Mouse (Mus musculus) erythroid progenitor cell, adult 5-6 weeks (primary cell): ENCODE data around the gene Pf4. TPM values are rescaled to one million over a fixed set of nuclear protein-coding genes. Genes with fewer than 3 reads are reported as not detected.
"Not testable (repeated sequence)": the region's sequence is repeated elsewhere in the genome, so short reads cannot be mapped to it uniquely, and the experiment has no call there.

Experiments used
- ATAC-seq: replicated peaks from 2 replicates; pipeline ENCODE4 v1.8.0; 2016; ENCODE audit warnings: moderate number of reproducible peaks, mild to moderate bottlenecking, moderate TSS enrichment, inconsistent platforms; ENCODE audit not compliant: poor library complexity, low FRiP score, severe bottlenecking
- total RNA-seq, 2 experiments: library from RNA; stranded (forward) in 1 of 2; stranded (reverse) in 1 of 2; fragments of 150-400 nt in 1 of 2; fragments of 186-747, 209-891 nt in 1 of 2; gene quantifications; 2 replicates each; pipeline versions ENCODE4 v1.2.3 to v1.2.4; 2015 to 2017; ENCODE audit warnings: low replicate concordance in 2 of 2

Pf4 gene
- total RNA-seq, 2 experiments from 2014 or later: 5.3 to 12.6 TPM

DNA sequence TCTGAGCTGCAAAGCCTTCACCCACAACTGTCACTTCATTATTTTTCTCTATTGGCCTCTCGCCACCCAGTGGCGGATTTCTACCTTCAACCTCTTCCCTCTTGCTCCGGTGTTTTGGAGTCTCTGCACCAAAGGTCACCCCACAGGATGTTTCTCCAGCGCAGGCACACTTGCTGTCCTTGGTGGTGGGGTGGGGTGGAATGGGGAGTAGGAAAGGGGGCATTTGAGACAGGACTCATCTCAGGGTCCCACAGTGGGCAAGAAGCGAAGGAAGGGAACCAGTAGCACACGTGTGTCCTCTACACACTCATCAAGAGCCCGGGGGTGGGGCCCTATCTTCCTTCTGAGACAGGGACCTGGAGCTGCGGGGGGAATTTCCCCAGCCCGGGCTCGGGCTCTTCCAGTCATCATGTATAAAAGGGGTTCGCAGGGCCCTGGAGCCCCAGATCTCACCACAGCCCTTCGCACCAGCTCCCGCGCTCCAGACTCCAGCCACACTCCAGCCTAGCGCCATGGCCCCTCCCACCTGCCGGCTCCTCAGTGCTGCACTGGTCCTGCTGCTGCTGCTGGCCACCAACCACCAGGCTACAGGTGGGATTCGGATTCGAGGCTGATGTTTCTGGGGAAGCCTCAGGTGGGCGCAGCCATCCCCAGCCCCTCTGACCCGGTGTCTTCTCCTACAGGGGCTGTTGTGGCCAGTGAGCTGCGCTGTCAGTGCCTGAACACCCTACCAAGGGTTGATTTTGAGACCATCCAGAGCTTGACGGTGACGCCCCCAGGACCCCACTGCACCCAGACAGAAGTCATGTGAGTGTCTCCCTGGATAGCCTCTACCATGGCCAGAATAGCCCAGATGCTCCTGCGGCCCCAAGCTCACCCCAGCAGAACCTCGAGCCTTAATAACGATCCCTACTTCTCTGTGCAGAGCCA is 13.7 kb downstream of the Pf4 start, which contains the start of gene Cxcl3:
Cxcl3 (plus strand) TSS at position 445 of the 930 bp plus-strand sequence.
- ATAC-seq: peak; percentile 39; the same call in 1 of the 2 replicates

DNA sequence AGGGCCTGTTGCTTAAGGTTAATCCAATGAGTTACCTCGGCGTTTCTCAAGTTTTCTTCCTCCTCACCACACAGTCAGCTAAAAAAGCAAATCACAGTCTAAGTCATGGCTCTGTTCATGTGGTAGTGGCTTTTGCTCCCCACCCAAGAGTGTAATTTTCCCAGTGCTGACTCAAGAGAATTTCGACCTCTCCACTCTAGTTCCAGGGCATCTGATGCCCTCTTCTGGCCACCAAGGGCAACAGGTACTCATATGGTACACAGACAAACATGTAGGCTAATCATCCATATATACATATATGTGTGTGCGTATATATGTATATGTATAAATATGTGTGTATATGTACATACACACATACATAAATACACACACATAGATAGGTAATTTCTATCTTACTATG is 15.9 kb downstream of the Pf4 start:
- no peak for ATAC-seq

DNA sequence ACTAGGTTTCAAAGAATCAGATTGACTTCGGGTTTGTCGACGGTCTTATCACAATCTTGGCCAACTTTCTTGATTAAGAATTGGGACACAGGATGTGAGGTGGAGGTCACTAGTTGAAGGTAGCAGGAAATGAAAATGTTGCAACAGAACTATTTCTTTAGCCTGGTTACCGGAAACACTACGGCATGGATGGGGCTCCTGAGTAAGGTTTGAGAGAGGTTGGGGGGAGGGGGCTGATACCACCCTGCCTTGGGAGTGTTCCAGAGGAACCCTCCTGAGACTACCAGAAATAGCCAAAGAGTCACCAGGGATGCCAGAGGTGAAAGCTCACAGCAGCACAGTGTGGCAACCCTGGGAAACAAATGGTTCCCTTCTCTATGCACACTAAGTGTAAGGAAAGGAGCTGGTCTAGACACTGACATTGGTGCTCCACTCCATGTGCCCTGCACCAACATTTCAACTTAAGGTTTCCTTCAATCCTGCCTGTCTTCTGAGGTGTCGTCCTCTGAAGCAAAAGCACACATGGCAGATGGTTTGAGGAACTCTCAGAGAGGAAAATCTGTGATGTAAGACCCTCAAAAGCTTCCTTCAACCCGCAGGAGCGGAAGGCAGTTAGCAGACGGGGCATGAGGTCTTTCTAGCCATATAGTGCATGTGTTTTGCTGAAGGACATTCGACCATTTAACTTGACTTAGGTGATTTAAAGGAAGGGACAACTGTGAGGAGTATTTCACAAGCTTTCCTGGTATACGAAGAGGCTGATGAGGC is 17.3 kb downstream of the Pf4 start:
- ATAC-seq: no peak

DNA sequence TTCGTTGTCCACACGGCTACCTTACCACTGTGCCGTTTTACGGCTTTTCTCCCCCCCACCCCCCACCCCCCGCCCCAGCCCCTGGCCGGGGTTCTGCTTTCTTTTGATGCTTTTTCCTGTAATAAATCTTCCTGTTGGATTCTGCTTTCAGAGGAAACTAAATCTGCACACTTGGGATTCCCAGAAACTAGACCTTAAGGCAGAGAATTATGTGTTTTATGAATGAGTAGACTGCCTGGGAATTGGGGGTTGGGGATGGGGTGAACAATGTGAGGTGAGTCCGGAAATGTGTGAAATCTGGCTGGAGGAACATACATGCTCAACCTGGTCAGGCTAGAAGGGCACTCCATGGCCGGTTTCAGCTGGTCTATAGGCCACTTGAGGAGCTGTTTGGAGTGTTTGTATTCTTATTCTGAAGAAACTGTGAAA is 17.9 kb downstream of the Pf4 start:
- no peak for ATAC-seq

DNA sequence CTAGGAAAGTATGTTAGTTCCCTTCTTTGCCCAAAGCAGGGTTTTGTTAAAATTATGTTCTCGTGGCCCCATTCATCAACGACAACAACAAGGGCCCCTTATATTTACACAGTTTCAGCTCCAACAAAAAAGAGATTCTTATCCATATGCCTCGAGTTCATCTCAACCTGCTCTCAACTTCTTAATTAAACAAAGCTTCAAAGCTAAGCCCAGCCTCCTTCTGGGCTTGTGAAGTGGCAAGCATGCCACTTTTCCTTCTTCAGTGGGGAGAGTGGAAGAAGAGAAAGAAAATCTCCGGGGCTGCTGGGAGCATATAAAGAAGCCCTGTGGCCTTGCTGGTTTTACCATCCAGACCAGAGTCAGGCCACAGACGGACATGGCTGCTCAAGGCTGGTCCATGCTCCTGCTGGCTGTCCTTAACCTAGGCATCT is 22.0 kb downstream of the Pf4 start, which contains the start of gene Cxcl15:
Cxcl15 (plus strand) TSS at position 340 of the 431 bp plus-strand sequence.
- ATAC-seq: no peak

DNA sequence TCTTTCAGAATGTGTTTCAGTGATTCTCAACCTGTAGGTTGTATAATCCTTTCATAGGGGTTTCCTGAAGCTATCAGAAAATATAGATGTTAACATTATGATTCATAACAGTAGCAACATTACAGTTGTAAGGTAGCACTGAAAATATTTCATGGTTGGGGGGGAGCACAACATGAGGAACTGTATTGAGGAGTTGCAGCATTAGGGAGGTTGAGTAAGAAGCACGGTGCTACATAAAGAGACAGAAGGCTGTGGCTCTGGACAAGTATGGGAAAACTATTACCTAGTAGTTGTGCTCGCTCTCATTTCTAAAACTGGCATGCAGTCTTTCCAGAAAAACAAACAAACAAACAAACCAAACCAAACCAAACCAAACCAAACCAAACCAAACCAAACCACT is 23.2 kb downstream of the Pf4 start:
- not testable (repeated sequence) for ATAC-seq

DNA sequence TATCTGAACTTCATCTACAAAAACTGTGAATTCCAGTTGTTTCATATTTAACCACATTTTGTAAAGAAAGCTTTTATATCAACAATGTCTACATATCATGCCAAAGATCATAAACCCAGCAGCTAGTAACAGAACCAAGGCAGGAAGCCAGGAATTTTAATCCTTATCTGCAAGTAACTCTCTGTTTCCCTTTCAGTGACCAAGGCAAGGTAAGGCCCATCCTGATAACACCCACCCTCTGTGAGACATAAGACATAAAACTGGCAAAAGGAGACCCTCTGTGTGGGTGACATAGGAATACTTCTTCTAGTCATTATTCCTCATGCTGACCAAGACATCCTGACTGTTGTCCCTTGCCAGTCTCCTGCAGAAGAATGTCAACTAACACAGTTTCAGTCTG is 32.3 kb downstream of the Pf4 start:
- no peak for ATAC-seq

DNA sequence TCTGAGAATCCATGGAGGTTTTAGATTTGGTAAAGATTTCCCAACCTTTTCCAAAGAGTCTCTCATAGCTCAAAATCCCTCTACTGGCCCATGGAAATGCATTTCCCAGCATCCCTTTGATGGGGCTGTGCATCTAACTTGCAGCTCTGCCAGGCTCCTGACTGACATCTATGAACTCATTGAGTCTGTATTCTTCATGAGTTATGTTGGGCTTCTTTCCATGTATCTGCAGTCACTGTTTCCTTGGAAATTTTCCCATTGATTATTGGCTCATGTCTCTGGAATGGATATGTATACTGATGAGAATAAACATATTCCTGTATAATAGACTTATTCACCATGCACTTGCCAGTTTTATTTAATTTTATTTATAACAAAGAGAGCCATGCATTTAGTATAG is 33.8 kb downstream of the Pf4 start:
- no peak for ATAC-seq

DNA sequence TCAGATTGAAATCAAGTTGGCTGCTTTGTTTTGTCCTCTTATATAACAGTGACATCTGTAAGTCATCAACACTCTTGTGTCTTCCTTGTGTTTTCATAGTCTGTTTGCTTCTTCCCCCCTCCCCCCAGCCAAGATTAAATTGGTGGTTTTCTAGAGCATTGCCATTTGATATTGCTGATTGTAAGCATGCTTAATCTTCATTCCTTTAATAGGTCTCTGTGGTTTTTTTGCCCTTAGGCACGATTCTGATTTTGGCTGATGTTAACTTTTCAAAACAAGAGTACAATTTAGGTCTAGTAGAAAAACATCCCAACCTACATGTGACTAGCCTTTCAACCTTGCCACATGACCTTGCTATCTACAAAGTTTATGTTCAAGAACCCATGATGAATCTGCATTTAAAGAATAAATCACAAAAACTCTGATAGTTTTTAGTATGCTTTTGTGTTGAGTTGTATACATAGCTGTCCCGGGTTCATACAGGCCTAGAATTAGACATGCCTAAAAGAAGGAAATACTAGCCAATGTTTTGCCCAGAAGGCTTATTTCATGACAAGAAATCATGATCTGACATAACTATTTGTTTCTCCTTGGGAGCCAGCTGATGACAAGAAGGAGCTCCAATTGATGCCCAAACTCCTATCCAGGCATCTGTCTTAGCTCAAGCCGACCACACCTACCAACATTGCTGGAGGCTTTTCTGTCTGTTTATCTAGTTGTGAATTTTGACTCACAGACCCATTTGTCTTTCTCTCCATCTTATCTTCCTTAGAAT is 35.1 kb downstream of the Pf4 start:
- ATAC-seq: no peak

DNA sequence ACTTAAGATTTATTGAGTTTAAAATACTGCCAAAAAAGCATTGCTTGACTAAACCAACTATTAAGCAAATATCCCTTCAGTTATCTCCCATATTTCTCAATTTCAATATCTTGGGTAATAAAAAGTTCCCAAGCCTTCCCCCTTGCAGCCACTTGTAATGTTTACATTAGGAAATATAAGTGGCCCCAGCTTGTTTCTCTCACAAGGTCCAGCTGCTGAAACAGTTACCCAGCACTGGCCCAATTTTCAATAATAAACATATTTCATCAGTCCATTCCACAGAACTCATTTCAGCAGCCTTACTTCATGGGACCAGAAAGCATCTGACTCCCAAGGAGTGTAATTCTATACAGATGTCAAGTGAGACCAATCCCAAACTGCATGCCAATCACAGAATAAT is 47.5 kb downstream of the Pf4 start:
- ATAC-seq: no peak

Other genes starting within 250 kb of the Pf4 start
- not detected in 2 replicates for gene 5830473C10Rik, start 211.3 kb upstream of the Pf4 start, total RNA-seq (2015; ENCODE audit: low replicate concordance)
- not detected in 2 replicates for gene 5830473C10Rik, start 211.3 kb upstream of the Pf4 start, total RNA-seq (2017; ENCODE audit: low replicate concordance)
- not detected in 2 replicates for gene Rassf6, start 131.8 kb upstream of the Pf4 start, total RNA-seq (2015; ENCODE audit: low replicate concordance)
- not detected in 2 replicates for gene Rassf6, start 131.8 kb upstream of the Pf4 start, total RNA-seq (2017; ENCODE audit: low replicate concordance)
- not detected in 2 replicates for gene Cxcl5, start 13.1 kb upstream of the Pf4 start, total RNA-seq (2015; ENCODE audit: low replicate concordance)
- gene Cxcl5, start 13.1 kb upstream of the Pf4 start, total RNA-seq (2017; ENCODE audit: low replicate concordance): not detected in 2 replicates
- gene Ppbp, start 3.9 kb upstream of the Pf4 start, total RNA-seq (2015; ENCODE audit: low replicate concordance): 2.5 and 4.7 TPM in 2 replicates
- 0.64 and 7.8 TPM in 2 replicates for gene Ppbp, start 3.9 kb upstream of the Pf4 start, total RNA-seq (2017; ENCODE audit: low replicate concordance)
- gene Cxcl3, start 13.7 kb downstream of the Pf4 start, total RNA-seq (2015; ENCODE audit: low replicate concordance): not detected in 2 replicates
- not detected in 2 replicates for gene Cxcl3, start 13.7 kb downstream of the Pf4 start, total RNA-seq (2017; ENCODE audit: low replicate concordance)
- gene Cxcl15, start 22.1 kb downstream of the Pf4 start, total RNA-seq (2015; ENCODE audit: low replicate concordance): not detected in 2 replicates
- not detected in 2 replicates for gene Cxcl15, start 22.1 kb downstream of the Pf4 start, total RNA-seq (2017; ENCODE audit: low replicate concordance)
- gene Cxcl1, start 118.8 kb downstream of the Pf4 start, total RNA-seq (2015; ENCODE audit: low replicate concordance): not detected in 2 replicates
- gene Cxcl1, start 118.8 kb downstream of the Pf4 start, total RNA-seq (2017; ENCODE audit: low replicate concordance): not detected in 2 replicates
- gene Cxcl2, start 131.4 kb downstream of the Pf4 start, total RNA-seq (2015; ENCODE audit: low replicate concordance): 2.9 TPM in 1 of 2 replicates, not detected in the other
- gene Cxcl2, start 131.4 kb downstream of the Pf4 start, total RNA-seq (2017; ENCODE audit: low replicate concordance): 1.1 TPM in 1 of 2 replicates, not detected in the other
- not detected in 2 replicates for gene Mthfd2l, start 158.7 kb downstream of the Pf4 start, total RNA-seq (2015; ENCODE audit: low replicate concordance)
- gene Mthfd2l, start 158.7 kb downstream of the Pf4 start, total RNA-seq (2017; ENCODE audit: low replicate concordance): 3.7 and 6.5 TPM in 2 replicates